Mouse (Mus musculus) retina, adult 2 months (tissue): ENCODE results near the gene Ecd.

Experiments
- DNase-seq: peaks from one replicate; pipeline ENCODE4 v3.0.0-alpha.2; 2012; ENCODE audit warnings: low read depth, low spot score

The Ecd gene

GRCm38 (mm10) chr14:20347991-20348541 is at the start of gene Ecd, which contains the start of gene Fam149b:
TSS of gene Ecd (minus strand) at chr14:20348121.
TSS of gene Fam149b (plus strand) at chr14:20348162.
- peak; percentile 94 for DNase-seq

GRCm38 (mm10) chr14:20397220-20397619 is 49.3 kb upstream of the Ecd start:
- no peak for DNase-seq

GRCm38 (mm10) chr14:20393205-20393913 is 45.4 kb upstream of the Ecd start, which contains the start of gene Mrps16:
TSS of gene Mrps16 (minus strand) at chr14:20393634.
- DNase-seq = peak; percentile 94

GRCm38 (mm10) chr14:20392326-20392725 is 44.4 kb upstream of the Ecd start:
- DNase-seq = no peak

- no peak for DNase-seq
Observed at GRCm38 (mm10) chr14:20389446-20390079, 41.6 kb upstream of the Ecd start.

GRCm38 (mm10) chr14:20388441-20389129 is 40.7 kb upstream of the Ecd start, which contains the start of gene Dnajc9:
TSS of gene Dnajc9 (minus strand) at chr14:20388910.
- peak; percentile 73 for DNase-seq

- DNase-seq = no peak
Observed at GRCm38 (mm10) chr14:20379753-20380430, 32.0 kb upstream of the Ecd start.

- no peak for DNase-seq
Observed at GRCm38 (mm10) chr14:20379087-20379640, 31.2 kb upstream of the Ecd start.

GRCm38 (mm10) chr14:20378313-20379061 is 30.6 kb upstream of the Ecd start:
- DNase-seq = peak; percentile 47

- no peak for DNase-seq
Observed at GRCm38 (mm10) chr14:20377112-20377521, 29.2 kb upstream of the Ecd start.

- DNase-seq = no peak
Observed at GRCm38 (mm10) chr14:20371854-20372253, 23.9 kb upstream of the Ecd start.

GRCm38 (mm10) chr14:20370798-20371197 is 22.9 kb upstream of the Ecd start:
- DNase-seq = no peak

GRCm38 (mm10) chr14:20368271-20368670 is 20.4 kb upstream of the Ecd start:
- no peak for DNase-seq

GRCm38 (mm10) chr14:20363230-20363629 is 15.3 kb upstream of the Ecd start:
- DNase-seq = no peak

- DNase-seq = no peak
Observed at GRCm38 (mm10) chr14:20347441-20347990, 405 bp downstream of the Ecd start.

- no peak for DNase-seq
Observed at GRCm38 (mm10) chr14:20345885-20346284, 2.0 kb downstream of the Ecd start.

- no peak for DNase-seq
Observed at GRCm38 (mm10) chr14:20340866-20341265, 7.1 kb downstream of the Ecd start.

GRCm38 (mm10) chr14:20340149-20340548 is 7.8 kb downstream of the Ecd start:
- no peak for DNase-seq

- DNase-seq = no peak
Observed at GRCm38 (mm10) chr14:20339415-20339814, 8.5 kb downstream of the Ecd start.

GRCm38 (mm10) chr14:20331316-20331715 is 16.6 kb downstream of the Ecd start:
- no peak for DNase-seq
